In the genomic region with DNA sequence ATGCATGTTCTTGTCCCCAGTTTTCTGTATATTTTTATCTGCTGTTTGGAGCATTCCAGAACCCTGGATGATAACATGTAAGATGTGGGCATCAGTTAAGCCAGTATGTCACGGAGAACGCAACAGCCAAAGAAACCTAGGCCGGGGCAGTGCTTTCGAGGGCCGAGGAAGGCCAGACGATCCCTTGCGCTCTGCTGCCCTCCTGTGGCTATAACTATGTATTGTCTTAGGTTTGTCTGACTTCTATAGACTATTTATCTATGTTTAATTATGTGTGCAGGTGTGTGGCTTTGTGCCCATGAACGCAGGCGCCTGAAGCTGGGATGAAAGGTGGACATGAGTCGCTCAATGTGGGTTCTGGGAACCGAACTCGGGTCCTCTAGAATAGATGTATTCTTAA, we compare ENCODE assay signal across 8 mouse cellular contexts. TPM values are rescaled to one million over a fixed set of nuclear protein-coding genes. Genes with fewer than 3 reads are reported as not detected.
DNase-seq lines count a peak whose midpoint lies in the region; ATAC-seq and TF ChIP-seq lines count a peak whose summit lies in the region.

No protein-coding gene starts in this region.

- no peaks in the 10 kb centered on the region for H3K27me3 ChIP-seq in forebrain, embryonic 12.5 days
- H3K27me3 ChIP-seq in liver, postnatal 0 days (ENCODE audit: insufficient read depth, low read length) = no peaks in the 10 kb centered on the region

- H3K9me3 ChIP-seq in forebrain, embryonic 12.5 days = no peaks in the 10 kb centered on the region
- H3K9me3 ChIP-seq in liver, postnatal 0 days (ENCODE audit: low read length) = no peaks in the 10 kb centered on the region

- H3K27ac ChIP-seq in forebrain, embryonic 12.5 days = no peak overlapping the region
- H3K27ac ChIP-seq in liver, postnatal 0 days (ENCODE audit: low read depth) = no peak overlapping the region

- no peak overlapping the region for H3K4me3 ChIP-seq in forebrain, embryonic 12.5 days (replicated peaks)
- H3K4me3 ChIP-seq in liver, postnatal 0 days (ENCODE audit: low read depth, low read length) = no peak overlapping the region

- WGBS in forebrain, embryonic 12.5 days = 2% methylated on average over 12 of the region's 12 CpGs
- WGBS in liver, postnatal 0 days (ENCODE audit: insufficient replicate concordance) = 3% methylated on average over 12 of the region's 12 CpGs

- TF ChIP-seq EP300 in liver, postnatal 0 days (IDR thresholded peaks at IDR 0.05; ENCODE audit: low read depth) = no peak

- peaks cover 64% of the 10 kb centered on the region for H3K4me1 ChIP-seq in forebrain, embryonic 12.5 days
- peaks cover 15% of the 10 kb centered on the region; the same call in 1 of the 2 replicates for H3K4me1 ChIP-seq in liver, postnatal 0 days (ENCODE audit: insufficient read depth)

- no peak overlapping the region for H3K9ac ChIP-seq in forebrain, embryonic 12.5 days
- H3K9ac ChIP-seq in liver, postnatal 0 days (replicated peaks) = no peak overlapping the region

- ATAC-seq in CD4-positive, CD25-positive, alpha-beta regulatory T cell, adult 4 months = peak; percentile 27
- ATAC-seq in forebrain, embryonic 12.5 days (ENCODE audit: low FRiP score) = 0 out of 2 replicates have a peak, but pooled peaks have one; percentile 5
- ATAC-seq in liver, postnatal 0 days = no peak
- ATAC-seq in neutrophil, adult 5-6 weeks (ENCODE audit: extremely low read depth, insufficient number of reproducible peaks, low FRiP score, poor library complexity, severe bottlenecking) = peak; percentile 59

- peak; percentile 70 for DNase-seq in 416B (ENCODE audit: low read depth)
- DNase-seq in c-Kit-negative CD71-positive TER-119-positive erythroid progenitor cells, embryonic 14.5 days (ENCODE audit: low read depth, low spot score) = peak; percentile 49
- DNase-seq in induced T-regulatory cell, adult 2 months (ENCODE audit: low read depth) = peak; percentile 89
- peak; percentile 82 for DNase-seq in liver, postnatal 0 days
- peak; percentile 58 to 59 for DNase-seq in urinary bladder, postnatal 36 days (ENCODE audit: low spot score in 2 of 2)

- peaks cover 18% of the 10 kb centered on the region for H3K36me3 ChIP-seq in forebrain, embryonic 12.5 days (replicated peaks)
- peaks cover 3% of the 10 kb centered on the region; the same call in 1 of the 2 replicates for H3K36me3 ChIP-seq in liver, postnatal 0 days (replicated peaks; ENCODE audit: insufficient read depth, low read length)

- no peak overlapping the region for H3K4me2 ChIP-seq in forebrain, embryonic 12.5 days
- H3K4me2 ChIP-seq in liver, postnatal 0 days (ENCODE audit: low read depth, low read length) = no peak overlapping the region

- TF ChIP-seq CTCF in liver, postnatal 0 days (IDR thresholded peaks at IDR 0.05; ENCODE audit: low read depth) = peak; percentile 97

RNA-seq across cellular contexts. Expression of a gene that starts 2.5 kb away (rescaled TPM):
- polyA plus RNA-seq in CD4-positive, CD25-positive, alpha-beta regulatory T cell, adult 4 months (2017; shearing (Covaris generic)) = 10 to 100 TPM; 53.0 to 58.5 TPM
- 29.1 and 31.6 TPM in 2 replicates for polyA plus RNA-seq in forebrain, embryonic 12.5 days (2016; fragmentation: Nextera tagmentation; extraction: Ambion mirVana)
- polyA plus RNA-seq in liver, postnatal 0 days (2015; fragmentation: Nextera tagmentation; extraction: Ambion mirVana) = 13.9 and 15.7 TPM in 2 replicates
- total RNA-seq in neutrophil, adult 5-6 weeks (2017) = 159 and 184 TPM in 2 replicates

RNA-seq across cellular contexts. Expression of a gene that starts 6.6 kb away (rescaled TPM):
- 10 to 100 TPM; 10.9 to 46.2 TPM for polyA plus RNA-seq in CD4-positive, CD25-positive, alpha-beta regulatory T cell, adult 4 months (2017; shearing (Covaris generic))
- 46.6 and 49.3 TPM in 2 replicates for polyA plus RNA-seq in forebrain, embryonic 12.5 days (2016; fragmentation: Nextera tagmentation; extraction: Ambion mirVana)
- polyA plus RNA-seq in liver, postnatal 0 days (2015; fragmentation: Nextera tagmentation; extraction: Ambion mirVana) = 15.8 and 22.9 TPM in 2 replicates
- not detected in 2 replicates for total RNA-seq in neutrophil, adult 5-6 weeks (2017)
